Mouse (Mus musculus): Measurements from ENCODE around the gene Lyl1. TPM values are rescaled to one million over a fixed set of nuclear protein-coding genes. Genes with fewer than 3 reads are reported as not detected.

The Lyl1 gene
- polyA plus RNA-seq, 1 experiment = 91.9 TPM

- peak overlapping the region; percentile 99 for H3K27ac ChIP-seq (ENCODE audit: insufficient read depth, low read depth, low read length)
- peak overlapping the region; percentile 86 for H3K4me3 ChIP-seq (ENCODE audit: insufficient read depth, low read length)
- no peak for TF ChIP-seq CTCF (IDR thresholded peaks at IDR 0.05; ENCODE audit: low read depth, low read length)
- TF ChIP-seq POLR2A (IDR thresholded peaks at IDR 0.05; ENCODE audit: borderline replicate concordance, low read depth, low read length) = no peak
- H3K4me1 ChIP-seq (ENCODE audit: control insufficient read depth, insufficient read depth, low read length) = peaks cover 14% of the 10 kb centered on the region
Observed at GRCm38 (mm10) chr8:84708071-84708541, 6.8 kb downstream of the Lyl1 start.

DNA sequence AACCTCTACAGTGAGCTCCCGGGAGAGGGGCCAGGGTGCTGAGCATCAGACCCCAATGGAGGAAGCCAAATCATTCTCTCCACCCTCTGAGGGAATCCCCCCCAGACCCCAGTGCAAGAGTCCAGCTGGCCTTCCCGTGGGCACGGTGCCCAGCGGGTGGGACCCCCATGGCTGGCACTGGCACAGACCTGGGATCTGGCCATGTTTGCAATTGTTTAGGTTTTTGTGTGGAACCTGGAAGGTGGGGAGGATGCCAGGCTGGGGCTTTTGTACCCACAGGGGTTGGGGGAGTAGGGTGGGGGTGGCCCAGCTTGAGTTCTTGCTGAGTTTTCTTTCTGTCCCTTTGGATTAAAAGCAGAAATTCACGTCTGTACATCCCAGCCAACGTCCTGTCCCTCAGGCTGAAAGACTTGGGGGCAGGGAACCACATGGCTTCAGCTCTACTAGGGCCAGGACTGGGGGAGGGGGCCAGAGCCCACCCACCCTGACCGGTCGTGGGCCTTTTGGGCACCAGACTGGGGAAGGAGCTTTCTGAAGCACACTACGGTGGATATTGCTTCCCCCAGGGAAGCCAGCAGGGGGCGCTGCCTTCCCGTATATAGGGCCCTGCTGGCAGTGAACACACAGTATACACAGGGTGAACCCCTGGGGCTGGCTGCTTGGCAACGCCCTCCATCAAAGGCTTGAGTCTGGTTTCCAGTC lies 7.7 kb downstream of the Lyl1 start:
- Histone ChIP-seq H3K4me1 (ENCODE audit: control insufficient read depth, insufficient read depth, low read length) (peaks cover 15% of the 10 kb centered on the region), H3K27ac (ENCODE audit: insufficient read depth, low read depth, low read length) (peak overlapping the region; percentile 28; the same call in 1 of the 2 replicates), H3K4me3 (ENCODE audit: insufficient read depth, low read length) (no peak overlapping the region)
- TF ChIP-seq POLR2A (IDR thresholded peaks at IDR 0.05; ENCODE audit: borderline replicate concordance, low read depth, low read length) (no peak), CTCF (IDR thresholded peaks at IDR 0.05; ENCODE audit: low read depth, low read length) (peak; percentile 87)

- Histone ChIP-seq H3K4me3 (ENCODE audit: insufficient read depth, low read length) (no peak overlapping the region), H3K27ac (ENCODE audit: insufficient read depth, low read depth, low read length) (no peak overlapping the region), H3K4me1 (ENCODE audit: control insufficient read depth, insufficient read depth, low read length) (peaks cover 15% of the 10 kb centered on the region)
- TF ChIP-seq POLR2A (IDR thresholded peaks at IDR 0.05; ENCODE audit: borderline replicate concordance, low read depth, low read length) = no peak
- TF ChIP-seq CTCF (IDR thresholded peaks at IDR 0.05; ENCODE audit: low read depth, low read length) = no peak
Observed at GRCm38 (mm10) chr8:84709931-84710330, 8.7 kb downstream of the Lyl1 start.

GRCm38 (mm10) chr8:84711312-84711711 lies 10.1 kb downstream of the Lyl1 start:
- no peak overlapping the region for H3K27ac ChIP-seq (ENCODE audit: insufficient read depth, low read depth, low read length)
- TF ChIP-seq CTCF (IDR thresholded peaks at IDR 0.05; ENCODE audit: low read depth, low read length) = no peak
- TF ChIP-seq POLR2A (IDR thresholded peaks at IDR 0.05; ENCODE audit: borderline replicate concordance, low read depth, low read length) = no peak
- peaks cover 15% of the 10 kb centered on the region for H3K4me1 ChIP-seq (ENCODE audit: control insufficient read depth, insufficient read depth, low read length)
- no peak overlapping the region for H3K4me3 ChIP-seq (ENCODE audit: insufficient read depth, low read length)

- Histone ChIP-seq H3K27ac (ENCODE audit: insufficient read depth, low read depth, low read length) (no peak overlapping the region), H3K4me1 (ENCODE audit: control insufficient read depth, insufficient read depth, low read length) (peaks cover 15% of the 10 kb centered on the region), H3K4me3 (ENCODE audit: insufficient read depth, low read length) (no peak overlapping the region)
- TF ChIP-seq CTCF (IDR thresholded peaks at IDR 0.05; ENCODE audit: low read depth, low read length) (no peak), POLR2A (IDR thresholded peaks at IDR 0.05; ENCODE audit: borderline replicate concordance, low read depth, low read length) (no peak)
Observed at GRCm38 (mm10) chr8:84711933-84712758, 10.9 kb downstream of the Lyl1 start.

DNA sequence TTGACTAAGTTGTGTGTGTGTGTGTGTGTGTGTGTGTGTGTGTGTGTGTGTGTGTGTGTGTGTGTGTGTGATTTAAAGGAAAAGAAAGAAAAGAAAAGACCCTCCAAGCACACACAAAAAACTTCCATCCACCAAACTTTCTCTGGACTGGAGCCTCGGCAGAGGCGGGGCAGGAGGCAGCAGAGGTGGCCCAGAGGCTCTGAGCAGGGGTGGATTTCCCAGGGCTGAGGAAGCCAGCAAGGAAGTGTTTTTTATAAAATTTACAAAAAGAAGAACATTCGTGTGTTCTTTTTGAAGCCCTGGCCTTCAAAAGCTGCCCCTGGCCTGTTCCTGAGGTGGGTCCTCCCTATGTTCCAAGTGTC lies 11.5 kb downstream of the Lyl1 start:
- TF ChIP-seq POLR2A (IDR thresholded peaks at IDR 0.05; ENCODE audit: borderline replicate concordance, low read depth, low read length) = no peak
- TF ChIP-seq CTCF (IDR thresholded peaks at IDR 0.05; ENCODE audit: low read depth, low read length) = no peak
- H3K4me3 ChIP-seq (ENCODE audit: insufficient read depth, low read length) = no peak overlapping the region
- peaks cover 15% of the 10 kb centered on the region for H3K4me1 ChIP-seq (ENCODE audit: control insufficient read depth, insufficient read depth, low read length)
- no peak overlapping the region for H3K27ac ChIP-seq (ENCODE audit: insufficient read depth, low read depth, low read length)

DNA sequence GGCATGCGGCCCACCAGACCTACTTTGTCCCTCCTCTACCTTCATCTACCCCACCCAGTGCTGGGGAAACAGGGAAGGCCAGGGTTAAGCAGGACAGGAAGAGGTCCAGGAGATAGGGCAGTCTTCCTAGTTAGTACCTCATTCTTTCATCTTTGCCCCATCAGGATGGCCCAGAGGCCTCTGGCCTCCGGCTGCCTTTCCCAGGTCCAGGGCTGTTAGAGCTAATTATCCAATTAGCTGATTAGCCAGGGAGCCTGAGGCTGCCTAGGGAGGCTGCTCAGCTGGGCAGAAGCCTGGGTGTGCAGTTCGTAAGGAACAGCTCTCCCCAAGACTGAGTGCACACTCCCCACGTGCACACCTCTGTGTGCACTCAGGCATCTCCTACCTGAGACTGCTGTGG lies 12.1 kb downstream of the Lyl1 start:
- TF ChIP-seq POLR2A (IDR thresholded peaks at IDR 0.05; ENCODE audit: borderline replicate concordance, low read depth, low read length) (no peak), CTCF (IDR thresholded peaks at IDR 0.05; ENCODE audit: low read depth, low read length) (no peak)
- Histone ChIP-seq H3K27ac (ENCODE audit: insufficient read depth, low read depth, low read length) (no peak overlapping the region), H3K4me3 (ENCODE audit: insufficient read depth, low read length) (no peak overlapping the region), H3K4me1 (ENCODE audit: control insufficient read depth, insufficient read depth, low read length) (peaks cover 12% of the 10 kb centered on the region)

- no peak overlapping the region for H3K4me3 ChIP-seq (ENCODE audit: insufficient read depth, low read length)
- H3K4me1 ChIP-seq (ENCODE audit: control insufficient read depth, insufficient read depth, low read length) = peaks cover 7% of the 10 kb centered on the region; the same call in 1 of the 2 replicates
- TF ChIP-seq CTCF (IDR thresholded peaks at IDR 0.05; ENCODE audit: low read depth, low read length) = no peak
- no peak for TF ChIP-seq POLR2A (IDR thresholded peaks at IDR 0.05; ENCODE audit: borderline replicate concordance, low read depth, low read length)
- H3K27ac ChIP-seq (ENCODE audit: insufficient read depth, low read depth, low read length) = no peak overlapping the region
Observed at GRCm38 (mm10) chr8:84714161-84714560, 12.9 kb downstream of the Lyl1 start.

DNA sequence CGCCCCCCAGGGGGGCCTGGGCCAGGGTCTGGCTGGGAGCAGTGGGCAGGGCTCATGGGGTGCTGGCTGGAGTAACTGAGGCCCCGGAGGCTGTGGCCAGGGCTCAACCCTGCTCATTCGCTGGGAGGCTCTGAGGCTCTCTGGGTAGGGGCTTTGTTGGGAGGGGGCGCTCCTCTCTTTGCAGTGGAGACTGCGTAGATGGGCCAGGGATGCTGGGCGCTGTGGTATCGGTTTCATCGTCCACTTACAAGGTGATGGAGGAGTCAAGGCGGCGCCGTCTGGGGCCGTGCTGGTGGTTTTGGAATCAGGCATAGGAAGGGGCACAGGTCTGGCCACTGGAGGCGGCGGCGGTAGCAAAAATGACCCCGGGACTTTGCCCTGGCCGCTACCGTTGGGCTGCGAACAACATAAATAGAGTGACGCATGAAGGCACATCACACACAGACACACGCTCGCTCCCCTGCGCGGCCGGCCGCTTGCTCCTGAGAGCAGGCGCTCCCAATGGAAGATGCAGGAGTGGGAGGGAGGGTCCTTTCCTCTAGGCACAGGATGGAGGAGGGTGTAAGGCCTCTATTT lies 14.7 kb downstream of the Lyl1 start:
- H3K4me3 ChIP-seq (ENCODE audit: insufficient read depth, low read length) = no peak overlapping the region
- peaks cover 7% of the 10 kb centered on the region; the same call in 1 of the 2 replicates for H3K4me1 ChIP-seq (ENCODE audit: control insufficient read depth, insufficient read depth, low read length)
- no peak overlapping the region for H3K27ac ChIP-seq (ENCODE audit: insufficient read depth, low read depth, low read length)
- TF ChIP-seq CTCF (IDR thresholded peaks at IDR 0.05; ENCODE audit: low read depth, low read length) = no peak
- no peak for TF ChIP-seq POLR2A (IDR thresholded peaks at IDR 0.05; ENCODE audit: borderline replicate concordance, low read depth, low read length)
